Mouse (Mus musculus): Measurements from ENCODE around the gene Gucy2g. TPM values are rescaled to one million over a fixed set of nuclear protein-coding genes. Genes with fewer than 3 reads are reported as not detected.

The Gucy2g gene
- polyA plus RNA-seq, 1 experiment from 2014 or later, result not detected

- Histone ChIP-seq H3K4me3 (replicated peaks; ENCODE audit: low read length) (peak overlapping the region; percentile 62), H3K9me3 (ENCODE audit: control insufficient read depth, low read length) (no peaks in the 10 kb centered on the region), H3K27me3 (replicated peaks; ENCODE audit: control insufficient read depth, insufficient read depth, low read length) (no peaks in the 10 kb centered on the region), H3K4me2 (ENCODE audit: low read length) (peak overlapping the region; percentile 88), H3K27ac (ENCODE audit: low read length) (no peak overlapping the region), H3K9ac (replicated peaks; ENCODE audit: low read depth, low read length) (peak overlapping the region; percentile 71), H3K4me1 (replicated peaks; ENCODE audit: control insufficient read depth, insufficient read depth, low read length) (peaks cover 9% of the 10 kb centered on the region), H3K36me3 (ENCODE audit: control insufficient read depth, insufficient read depth) (no peaks in the 10 kb centered on the region)
- 2% methylated on average over 9 of the region's 9 CpGs for WGBS
- no peak for ATAC-seq
Measured at GRCm38 (mm10) chr19:55253239-55253569, 12.2 kb upstream of the Gucy2g start.

- no peaks in the 10 kb centered on the region for H3K27me3 ChIP-seq (replicated peaks; ENCODE audit: control insufficient read depth, insufficient read depth, low read length)
- H3K36me3 ChIP-seq (ENCODE audit: control insufficient read depth, insufficient read depth), result no peaks in the 10 kb centered on the region
- H3K27ac ChIP-seq (ENCODE audit: low read length), result no peak within 1 kb of the TSS
- no peak within 1 kb of the TSS for H3K4me2 ChIP-seq (ENCODE audit: low read length)
- H3K4me3 ChIP-seq (replicated peaks; ENCODE audit: low read length), result no peak within 1 kb of the TSS
- H3K9ac ChIP-seq (replicated peaks; ENCODE audit: low read depth, low read length), result no peak within 1 kb of the TSS
- WGBS, result 96% methylated on average over 9 of the region's 9 CpGs
- ATAC-seq, result no peak
- H3K4me1 ChIP-seq (replicated peaks; ENCODE audit: control insufficient read depth, insufficient read depth, low read length), result peaks cover 9% of the 10 kb centered on the region
- no peaks in the 10 kb centered on the region for H3K9me3 ChIP-seq (ENCODE audit: control insufficient read depth, low read length)
Measured at GRCm38 (mm10) chr19:55251383-55252124, 10.5 kb upstream of the Gucy2g start, which contains the start of gene Acsl5. Gene Acsl5, plus strand, starts transcription at chr19:55251938.

GRCm38 (mm10) chr19:55250451-55250850 is 9.4 kb upstream of the Gucy2g start:
- H3K4me3 ChIP-seq (replicated peaks; ENCODE audit: low read length), result no peak overlapping the region
- H3K4me1 ChIP-seq (replicated peaks; ENCODE audit: control insufficient read depth, insufficient read depth, low read length), result peaks cover 9% of the 10 kb centered on the region
- ATAC-seq, result no peak
- H3K27ac ChIP-seq (ENCODE audit: low read length), result no peak overlapping the region
- H3K27me3 ChIP-seq (replicated peaks; ENCODE audit: control insufficient read depth, insufficient read depth, low read length), result no peaks in the 10 kb centered on the region
- H3K9ac ChIP-seq (replicated peaks; ENCODE audit: low read depth, low read length), result no peak overlapping the region
- no peak overlapping the region for H3K4me2 ChIP-seq (ENCODE audit: low read length)
- H3K36me3 ChIP-seq (ENCODE audit: control insufficient read depth, insufficient read depth), result no peaks in the 10 kb centered on the region
- H3K9me3 ChIP-seq (ENCODE audit: control insufficient read depth, low read length), result no peaks in the 10 kb centered on the region
- 72% methylated on average over 5 of the region's 5 CpGs for WGBS

GRCm38 (mm10) chr19:55247991-55248520 is 7.0 kb upstream of the Gucy2g start:
- Histone ChIP-seq H3K4me3 (replicated peaks; ENCODE audit: low read length) (no peak overlapping the region), H3K36me3 (ENCODE audit: control insufficient read depth, insufficient read depth) (no peaks in the 10 kb centered on the region), H3K9me3 (ENCODE audit: control insufficient read depth, low read length) (no peaks in the 10 kb centered on the region), H3K4me2 (ENCODE audit: low read length) (no peak overlapping the region), H3K9ac (replicated peaks; ENCODE audit: low read depth, low read length) (no peak overlapping the region), H3K27ac (ENCODE audit: low read length) (no peak overlapping the region), H3K27me3 (replicated peaks; ENCODE audit: control insufficient read depth, insufficient read depth, low read length) (no peaks in the 10 kb centered on the region), H3K4me1 (replicated peaks; ENCODE audit: control insufficient read depth, insufficient read depth, low read length) (no peaks in the 10 kb centered on the region; the same call in 1 of the 2 replicates)
- no peak for ATAC-seq
- 77% methylated on average over 9 of the region's 9 CpGs for WGBS

GRCm38 (mm10) chr19:55247563-55247962 is 6.5 kb upstream of the Gucy2g start:
- no peaks in the 10 kb centered on the region for H3K9me3 ChIP-seq (ENCODE audit: control insufficient read depth, low read length)
- WGBS, result 89% methylated on average over 5 of the region's 5 CpGs
- no peak overlapping the region for H3K4me3 ChIP-seq (replicated peaks; ENCODE audit: low read length)
- H3K36me3 ChIP-seq (ENCODE audit: control insufficient read depth, insufficient read depth), result no peaks in the 10 kb centered on the region
- no peak overlapping the region for H3K4me2 ChIP-seq (ENCODE audit: low read length)
- H3K9ac ChIP-seq (replicated peaks; ENCODE audit: low read depth, low read length), result no peak overlapping the region
- H3K27me3 ChIP-seq (replicated peaks; ENCODE audit: control insufficient read depth, insufficient read depth, low read length), result no peaks in the 10 kb centered on the region
- no peak overlapping the region for H3K27ac ChIP-seq (ENCODE audit: low read length)
- no peaks in the 10 kb centered on the region for H3K4me1 ChIP-seq (replicated peaks; ENCODE audit: control insufficient read depth, insufficient read depth, low read length)
- ATAC-seq, result no peak

- 33% methylated on average over 7 of the region's 7 CpGs for WGBS
- no peak overlapping the region for H3K27ac ChIP-seq (ENCODE audit: low read length)
Measured at GRCm38 (mm10) chr19:55244791-55245231, 3.8 kb upstream of the Gucy2g start.

GRCm38 (mm10) chr19:55239766-55240426 is 1.1 kb downstream of the Gucy2g start:
- Histone ChIP-seq H3K9me3 (ENCODE audit: control insufficient read depth, low read length) (no peaks in the 10 kb centered on the region), H3K36me3 (ENCODE audit: control insufficient read depth, insufficient read depth) (no peaks in the 10 kb centered on the region), H3K4me3 (replicated peaks; ENCODE audit: low read length) (no peak overlapping the region), H3K9ac (replicated peaks; ENCODE audit: low read depth, low read length) (no peak overlapping the region), H3K27ac (ENCODE audit: low read length) (no peak overlapping the region), H3K4me2 (ENCODE audit: low read length) (no peak overlapping the region), H3K4me1 (replicated peaks; ENCODE audit: control insufficient read depth, insufficient read depth, low read length) (no peaks in the 10 kb centered on the region), H3K27me3 (replicated peaks; ENCODE audit: control insufficient read depth, insufficient read depth, low read length) (no peaks in the 10 kb centered on the region)
- WGBS, result 75% methylated on average over 6 of the region's 6 CpGs
- no peak for ATAC-seq

More at GRCm38 (mm10) chr19:55244791-55245231, 3.8 kb upstream of the Gucy2g start:
- H3K4me1 ChIP-seq (replicated peaks; ENCODE audit: control insufficient read depth, insufficient read depth, low read length), result no peaks in the 10 kb centered on the region
- no peaks in the 10 kb centered on the region for H3K27me3 ChIP-seq (replicated peaks; ENCODE audit: control insufficient read depth, insufficient read depth, low read length)
- H3K4me3 ChIP-seq (replicated peaks; ENCODE audit: low read length), result no peak overlapping the region
- no peak overlapping the region for H3K4me2 ChIP-seq (ENCODE audit: low read length)
- no peaks in the 10 kb centered on the region for H3K36me3 ChIP-seq (ENCODE audit: control insufficient read depth, insufficient read depth)
- H3K9me3 ChIP-seq (ENCODE audit: control insufficient read depth, low read length), result no peaks in the 10 kb centered on the region
- no peak for ATAC-seq
- H3K9ac ChIP-seq (replicated peaks; ENCODE audit: low read depth, low read length), result no peak overlapping the region

- Histone ChIP-seq H3K27ac (ENCODE audit: low read length) (no peak overlapping the region), H3K4me2 (ENCODE audit: low read length) (no peak overlapping the region), H3K4me1 (replicated peaks; ENCODE audit: control insufficient read depth, insufficient read depth, low read length) (no peaks in the 10 kb centered on the region), H3K4me3 (replicated peaks; ENCODE audit: low read length) (no peak overlapping the region), H3K27me3 (replicated peaks; ENCODE audit: control insufficient read depth, insufficient read depth, low read length) (no peaks in the 10 kb centered on the region), H3K36me3 (ENCODE audit: control insufficient read depth, insufficient read depth) (no peaks in the 10 kb centered on the region), H3K9me3 (ENCODE audit: control insufficient read depth, low read length) (no peaks in the 10 kb centered on the region), H3K9ac (replicated peaks; ENCODE audit: low read depth, low read length) (no peak overlapping the region)
- WGBS, result 85% methylated on average over 5 of the region's 5 CpGs
- ATAC-seq, result no peak
Measured at GRCm38 (mm10) chr19:55236564-55236963, 4.5 kb downstream of the Gucy2g start.

GRCm38 (mm10) chr19:55236026-55236425 is 5.0 kb downstream of the Gucy2g start:
- H3K9ac ChIP-seq (replicated peaks; ENCODE audit: low read depth, low read length), result no peak overlapping the region
- WGBS, result 59% methylated on average over 2 of the region's 2 CpGs

More at GRCm38 (mm10) chr19:55236026-55236425, 5.0 kb downstream of the Gucy2g start:
- Histone ChIP-seq H3K4me3 (replicated peaks; ENCODE audit: low read length) (no peak overlapping the region), H3K4me2 (ENCODE audit: low read length) (no peak overlapping the region), H3K27me3 (replicated peaks; ENCODE audit: control insufficient read depth, insufficient read depth, low read length) (no peaks in the 10 kb centered on the region), H3K4me1 (replicated peaks; ENCODE audit: control insufficient read depth, insufficient read depth, low read length) (no peaks in the 10 kb centered on the region), H3K27ac (ENCODE audit: low read length) (no peak overlapping the region), H3K9me3 (ENCODE audit: control insufficient read depth, low read length) (no peaks in the 10 kb centered on the region), H3K36me3 (ENCODE audit: control insufficient read depth, insufficient read depth) (no peaks in the 10 kb centered on the region)
- ATAC-seq, result no peak

Data from forebrain, embryonic 16.5 days (tissue).